In genomic region chr15:5237012-5237660, GRCm38 (mm10) we compare ENCODE assay signal across 9 mouse cellular contexts. TPM values are rescaled to one million over a fixed set of nuclear protein-coding genes. Genes with fewer than 3 reads are reported as not detected.
DNase-seq lines count a peak whose midpoint lies in the region; ATAC-seq and TF ChIP-seq lines count a peak whose summit lies in the region.
"Had no signal": no experiment of that assay in that cellular context is flagged by ENCODE, and none has a peak within 500 bp of the region (broad histone marks: within the 10 kb centered on the region; RNA-seq: fewer than 3 reads in every experiment).

No protein-coding gene starts in this region.

- no peaks in the 10 kb centered on the region for H3K27me3 ChIP-seq in intestine, postnatal 0 days (replicated peaks; ENCODE audit: control insufficient read depth, insufficient read depth, low read length)
- no peaks in the 10 kb centered on the region; the same call in 1 of the 2 replicates for H3K27me3 ChIP-seq in intestine, embryonic 16.5 days (replicated peaks; ENCODE audit: control insufficient read depth, insufficient read depth, low read length)

- WGBS in intestine, postnatal 0 days, result 57% methylated on average over 7 of the region's 7 CpGs
- WGBS in intestine, embryonic 16.5 days, result 52% methylated on average over 7 of the region's 7 CpGs

- DNase-seq in naive thymus-derived CD4-positive, alpha-beta T cell, adult 2 months (ENCODE audit: low read depth), result peak; percentile 79
- DNase-seq in ovary, postnatal 36 days (ENCODE audit: low spot score), result no peak
- no peak for DNase-seq in c-Kit-positive CD71-positive TER-119-positive erythroid progenitor cells, embryonic 14.5 days (ENCODE audit: low spot score)
- no peak for DNase-seq in lung, postnatal 36 days

- 0 out of 2 replicates have a peak overlapping the region, but pooled peaks have one; percentile 14 for H3K4me2 ChIP-seq in intestine, postnatal 0 days (replicated peaks; ENCODE audit: low read depth)
- H3K4me2 ChIP-seq in intestine, embryonic 16.5 days (ENCODE audit: low read depth, low read length), result no peak overlapping the region
- H3K4me2 ChIP-seq: limb, embryonic 15.5 days had no signal

- no peak overlapping the region for H3K4me3 ChIP-seq in intestine, postnatal 0 days (ENCODE audit: low read depth, low read length)
- H3K4me3 ChIP-seq in intestine, embryonic 16.5 days (ENCODE audit: low read length), result no peak overlapping the region
- H3K4me3 ChIP-seq: limb, embryonic 15.5 days had no signal

- no peak overlapping the region for H3K9ac ChIP-seq in intestine, postnatal 0 days (ENCODE audit: low read depth, low read length)
- H3K9ac ChIP-seq in intestine, embryonic 16.5 days (ENCODE audit: low read depth, low read length), result no peak overlapping the region
- H3K9ac ChIP-seq: limb, embryonic 15.5 days had no signal

- peaks cover 23% of the 10 kb centered on the region for H3K36me3 ChIP-seq in intestine, postnatal 0 days (ENCODE audit: control insufficient read depth, insufficient read depth)
- H3K36me3 ChIP-seq in intestine, embryonic 16.5 days (ENCODE audit: control insufficient read depth, insufficient read depth, low read length), result no peaks in the 10 kb centered on the region
- H3K36me3 ChIP-seq: limb, embryonic 15.5 days had no signal

- no peak for TF ChIP-seq CTCF in intestine, postnatal 0 days (IDR thresholded peaks at IDR 0.05; ENCODE audit: low read depth)

- peaks cover 3% of the 10 kb centered on the region for H3K4me1 ChIP-seq in intestine, postnatal 0 days (replicated peaks; ENCODE audit: control insufficient read depth, insufficient read depth, low read length)
- peaks cover 5% of the 10 kb centered on the region; the same call in 1 of the 2 replicates for H3K4me1 ChIP-seq in intestine, embryonic 16.5 days (ENCODE audit: control insufficient read depth, insufficient read depth, low read length)

- H3K27ac ChIP-seq in intestine, postnatal 0 days (ENCODE audit: low read depth, low read length), result no peak overlapping the region
- H3K27ac ChIP-seq in intestine, embryonic 16.5 days (ENCODE audit: low read length), result no peak overlapping the region
- H3K27ac ChIP-seq: limb, embryonic 15.5 days had no signal

- no peak for ATAC-seq in intestine, postnatal 0 days
- ATAC-seq in intestine, embryonic 16.5 days, result no peak
- peak; percentile 56 for ATAC-seq in CD4-positive, CD25-positive, alpha-beta regulatory T cell, adult 4 months
- ATAC-seq in activated CD4-positive, CD25-positive, alpha-beta regulatory T cell, adult 4 months, result peak; percentile 53

- no peaks in the 10 kb centered on the region for H3K9me3 ChIP-seq in intestine, postnatal 0 days (ENCODE audit: control insufficient read depth)
- no peaks in the 10 kb centered on the region for H3K9me3 ChIP-seq in intestine, embryonic 16.5 days (ENCODE audit: control insufficient read depth, low read length)
- H3K9me3 ChIP-seq: limb, embryonic 15.5 days had no signal

RNA-seq across cellular contexts. Expression of gene Ptger4, which starts 6.9 kb away (rescaled TPM):
- 14.5 and 15.1 TPM in 2 replicates for polyA plus RNA-seq in intestine, postnatal 0 days (2015; fragmentation: Nextera tagmentation; extraction: Ambion mirVana)
- polyA plus RNA-seq in intestine, embryonic 16.5 days (2015; fragmentation: Nextera tagmentation; extraction: Ambion mirVana), result 6.0 and 7.1 TPM in 2 replicates
- 10 to 100 TPM; 23.6 to 26.3 TPM for polyA plus RNA-seq in CD4-positive, CD25-positive, alpha-beta regulatory T cell, adult 4 months (2017; shearing (Covaris generic))
- polyA plus RNA-seq in activated CD4-positive, CD25-positive, alpha-beta regulatory T cell, adult 4 months (2017; shearing (Covaris generic)), result 10 to 100 TPM; 33.9 to 36.7 TPM

RNA-seq across cellular contexts. Expression of gene Ttc33, which starts 51.8 kb away (rescaled TPM):
- 26.0 and 28.8 TPM in 2 replicates for polyA plus RNA-seq in intestine, postnatal 0 days (2015; fragmentation: Nextera tagmentation; extraction: Ambion mirVana)
- 32.0 and 32.9 TPM in 2 replicates for polyA plus RNA-seq in intestine, embryonic 16.5 days (2015; fragmentation: Nextera tagmentation; extraction: Ambion mirVana)
- 10 to 100 TPM; 59.2 to 71.1 TPM for polyA plus RNA-seq in CD4-positive, CD25-positive, alpha-beta regulatory T cell, adult 4 months (2017; shearing (Covaris generic))
- polyA plus RNA-seq in activated CD4-positive, CD25-positive, alpha-beta regulatory T cell, adult 4 months (2017; shearing (Covaris generic)), result 10 to 100 TPM; 59.4 to 68.8 TPM

Comparison
In these comparisons a context has a peak if more than half of its experiments do, and no peak if none do; other contexts are left out.
1. ATAC-seq: peak in CD4-positive, CD25-positive, alpha-beta regulatory T cell, adult 4 months (single experiment) and activated CD4-positive, CD25-positive, alpha-beta regulatory T cell, adult 4 months (single experiment); none in intestine, postnatal 0 days (single experiment) and intestine, embryonic 16.5 days (single experiment).